Mouse (Mus musculus) kidney, adult 2 months (tissue): Measurements from ENCODE around the gene Maco1.

ENCODE experiments used
- CTCF ChIP-seq: fragments of 200-500 bp; conservative IDR thresholded peaks from 2 replicates; pipeline ENCODE4 v1.5.1; 2011; ENCODE audit warnings: low read depth, mild to moderate bottlenecking, control low read depth, low read length, moderate library complexity, mixed read lengths; ENCODE audit not compliant: insufficient read depth, insufficient read length
- POLR2A ChIP-seq: fragments of 200-500 bp; IDR thresholded peaks from one replicate; pipeline ENCODE4 v1.6.1; 2011; ENCODE audit warnings: low read depth, low read length, control low read depth

DNA sequence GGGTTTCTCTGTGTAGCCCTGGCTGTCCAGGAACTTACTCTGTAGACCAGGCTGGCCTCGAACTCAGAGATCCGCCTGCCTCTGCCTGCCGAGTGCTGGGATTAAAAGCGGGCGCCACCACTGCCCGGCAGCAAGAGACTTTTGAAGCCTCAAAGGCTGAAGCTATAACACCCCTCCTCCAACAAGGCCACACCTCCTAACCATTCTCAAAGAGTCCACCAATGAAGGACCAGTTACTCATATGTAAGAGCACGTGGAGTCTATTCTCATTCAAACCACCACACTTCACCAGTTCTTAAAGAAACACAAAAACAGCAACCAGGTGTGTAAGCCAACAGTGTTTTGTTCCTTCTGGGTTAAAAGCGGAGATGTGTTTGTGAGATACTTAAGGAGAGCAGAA, 14.5 kb upstream of the Maco1 start:
- no peak for TF ChIP-seq CTCF
- TF ChIP-seq POLR2A, result no peak
